Comparison of ENCODE assay signal across 25 mouse cellular contexts in the genomic region with DNA sequence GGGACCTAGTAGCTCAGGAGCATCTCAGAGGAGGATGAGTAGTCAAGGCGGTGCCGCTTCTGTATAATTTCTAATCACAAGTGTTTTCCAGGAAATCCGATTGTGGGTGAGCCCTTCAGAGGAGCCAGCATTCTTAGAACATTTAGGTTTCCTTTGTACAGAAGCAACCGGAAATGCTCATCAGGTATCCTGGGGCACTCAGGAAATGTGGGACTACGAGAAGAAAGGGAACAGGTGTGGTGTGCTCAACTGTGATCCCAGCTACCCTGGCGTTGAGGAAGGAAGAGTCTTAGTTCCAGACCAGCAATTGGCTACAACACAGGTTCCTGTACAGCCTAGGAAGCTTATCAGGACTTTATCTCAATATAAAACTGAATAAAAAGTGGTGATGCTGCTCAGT.
"Had no signal": no experiment of that assay in that cellular context is flagged by ENCODE, and none has a peak within 500 bp of the region (broad histone marks: within the 10 kb centered on the region; RNA-seq: fewer than 3 reads in every experiment).

No protein-coding gene starts in this region.

- H3K27me3 ChIP-seq: heart, embryonic 12.5 days; hindbrain, embryonic 12.5 days; intestine, embryonic 15.5 days; limb, embryonic 12.5 days had no signal

- H3K4me1 ChIP-seq: heart, embryonic 10.5 days; heart, embryonic 12.5 days; hindbrain, embryonic 10.5 days; hindbrain, embryonic 12.5 days; intestine, embryonic 15.5 days; limb, embryonic 10.5 days; limb, embryonic 12.5 days had no signal

- H3K4me3 ChIP-seq: gastrocnemius, adult 2 months; heart, embryonic 10.5 days; heart, embryonic 12.5 days; hindbrain, embryonic 10.5 days; hindbrain, embryonic 12.5 days; intestine, embryonic 15.5 days; left cerebral cortex, adult 2 months; limb, embryonic 10.5 days; limb, embryonic 12.5 days had no signal

- DNase-seq: gastrocnemius, adult 2 months; gastrocnemius, postnatal 10 days; gastrocnemius, postnatal 25 days; heart, adult 18-20 months; heart, postnatal 10 days; heart, postnatal 4 days; kidney, adult 18-20 months; kidney, adult 8-10 months; kidney, postnatal 10 days; kidney, postnatal 25 days; kidney, postnatal 4 days; liver had no signal

- H3K9ac ChIP-seq: heart, embryonic 12.5 days; hindbrain, embryonic 12.5 days; hindbrain, embryonic 14.5 days; intestine, embryonic 15.5 days; limb, embryonic 12.5 days had no signal

- H3K36me3 ChIP-seq: heart, embryonic 10.5 days; heart, embryonic 12.5 days; hindbrain, embryonic 10.5 days; hindbrain, embryonic 12.5 days; intestine, embryonic 15.5 days; limb, embryonic 10.5 days; limb, embryonic 12.5 days had no signal

- H3K27ac ChIP-seq: gastrocnemius, adult 2 months; heart, embryonic 10.5 days; hindbrain, embryonic 10.5 days; hindbrain, embryonic 12.5 days; hindbrain, embryonic 14.5 days; intestine, embryonic 15.5 days; left cerebral cortex, adult 2 months; limb, embryonic 10.5 days; limb, embryonic 12.5 days had no signal

- ATAC-seq: hindbrain, embryonic 16.5 days; inflammation-experienced regulatory T-cells, adult 6 months; intestine, embryonic 15.5 days; intestine, postnatal 0 days had no signal

- H3K4me2 ChIP-seq: heart, embryonic 12.5 days; hindbrain, embryonic 12.5 days; hindbrain, embryonic 14.5 days; intestine, embryonic 15.5 days; limb, embryonic 12.5 days; liver, embryonic 11.5 days had no signal

- H3K9me3 ChIP-seq: heart, embryonic 10.5 days; heart, embryonic 12.5 days; hindbrain, embryonic 10.5 days; hindbrain, embryonic 12.5 days; intestine, embryonic 15.5 days; limb, embryonic 10.5 days; limb, embryonic 12.5 days had no signal
